Comparison of ENCODE assay signal across 9 mouse cellular contexts in genomic region chr1:40657978-40658496, GRCm38 (mm10). TPM values are rescaled to one million over a fixed set of nuclear protein-coding genes. Genes with fewer than 3 reads are reported as not detected.
A peak's percentile ranks its signal among the peaks of the same experiment; 100 is the strongest.
DNase-seq lines count a peak whose midpoint lies in the region; ATAC-seq and TF ChIP-seq lines count a peak whose summit lies in the region.
"Had no signal": no experiment of that assay in that cellular context is flagged by ENCODE, and none has a peak within 500 bp of the region (broad histone marks: within the 10 kb centered on the region; RNA-seq: fewer than 3 reads in every experiment).

No protein-coding gene starts in this region.

- no peak overlapping the region for H3K4me2 ChIP-seq in heart, embryonic 11.5 days
- H3K4me2 ChIP-seq: limb, embryonic 15.5 days had no signal

- H3K79me2 ChIP-seq in heart, adult 2 months (replicated peaks; ENCODE audit: control insufficient read depth, insufficient read depth, low read length), result no peaks in the 10 kb centered on the region

- no peak for TF ChIP-seq EP300 in heart, adult 2 months (IDR thresholded peaks at IDR 0.05; ENCODE audit: insufficient read depth, low read depth, low read length)

- H3K4me1 ChIP-seq in heart, adult 2 months (ENCODE audit: control insufficient read depth, insufficient read depth, low read length), result 0 out of 2 replicates have a peak, but pooled peaks cover 1% of the 10 kb centered on the region
- H3K4me1 ChIP-seq in heart, embryonic 11.5 days (ENCODE audit: control insufficient read depth, insufficient read depth, low read length), result no peaks in the 10 kb centered on the region
- no peaks in the 10 kb centered on the region for H3K4me1 ChIP-seq in E14TG2a.4 (replicated peaks; ENCODE audit: low read depth, low read length)
- H3K4me1 ChIP-seq in cortical plate, adult 2 months (ENCODE audit: control insufficient read depth, insufficient read depth, low read length), result no peaks in the 10 kb centered on the region

- H3K4me3 ChIP-seq in heart, adult 2 months, result no peak overlapping the region
- H3K4me3 ChIP-seq in heart, embryonic 11.5 days (ENCODE audit: low read depth, low read length), result no peak overlapping the region
- no peak overlapping the region for H3K4me3 ChIP-seq in E14TG2a.4 (replicated peaks; ENCODE audit: low read length)
- no peak overlapping the region for H3K4me3 ChIP-seq in cortical plate, adult 2 months (ENCODE audit: insufficient read depth, low read length)
- H3K4me3 ChIP-seq: limb, embryonic 15.5 days had no signal

- H3K9me3 ChIP-seq in heart, embryonic 11.5 days (replicated peaks; ENCODE audit: control insufficient read depth, low read length), result no peaks in the 10 kb centered on the region
- no peaks in the 10 kb centered on the region for H3K9me3 ChIP-seq in E14TG2a.4 (ENCODE audit: low read length)
- H3K9me3 ChIP-seq: limb, embryonic 15.5 days had no signal

- ATAC-seq in heart, embryonic 11.5 days (replicated peaks; ENCODE audit: insufficient number of reproducible peaks, low FRiP score, low TSS enrichment), result no peak

- 46% methylated on average over 8 of the region's 8 CpGs for WGBS in heart, adult 2 months
- WGBS in heart, embryonic 11.5 days (ENCODE audit: insufficient replicate concordance), result 45% methylated on average over 8 of the region's 8 CpGs

- TF ChIP-seq CTCF in heart, adult 2 months (IDR thresholded peaks at IDR 0.05), result peak; percentile 81
- TF ChIP-seq CTCF in E14TG2a.4 (conservative IDR thresholded peaks at IDR 0.05; ENCODE audit: low read length), result peak; percentile 78
- peak; percentile 81 for TF ChIP-seq CTCF in cortical plate, adult 2 months (IDR thresholded peaks at IDR 0.05; ENCODE audit: extremely low read depth, insufficient read depth, low read length)

- no peaks in the 10 kb centered on the region for H3K36me3 ChIP-seq in heart, adult 2 months (ENCODE audit: control insufficient read depth, insufficient read depth, low read length)
- H3K36me3 ChIP-seq in heart, embryonic 11.5 days (ENCODE audit: control insufficient read depth, insufficient read depth, low read length), result no peaks in the 10 kb centered on the region
- no peaks in the 10 kb centered on the region for H3K36me3 ChIP-seq in E14TG2a.4 (ENCODE audit: insufficient read depth, low read length)
- H3K36me3 ChIP-seq: limb, embryonic 15.5 days had no signal

- H3K9ac ChIP-seq in heart, adult 2 months (ENCODE audit: low read depth, low read length), result no peak overlapping the region
- H3K9ac ChIP-seq in heart, embryonic 11.5 days (ENCODE audit: low read depth, low read length), result no peak overlapping the region
- H3K9ac ChIP-seq: limb, embryonic 15.5 days had no signal

- TF ChIP-seq POLR2A in heart, adult 2 months (IDR thresholded peaks at IDR 0.05; ENCODE audit: insufficient read depth, low read depth, low read length), result no peak
- no peak for TF ChIP-seq POLR2A in cortical plate, adult 2 months (IDR thresholded peaks at IDR 0.05; ENCODE audit: extremely low read depth, insufficient read depth, low read length)

- intact Hi-C loops in heart, adult 2 months (cut with DNase I), result loop anchor here (1.0 to 10.0 kb wide), 2 partner anchors 79 to 273 kb away; no protein-coding TSS in a partner anchor

- no peak overlapping the region for H3K27ac ChIP-seq in heart, adult 2 months
- no peak overlapping the region for H3K27ac ChIP-seq in heart, embryonic 11.5 days (ENCODE audit: low read depth, low read length)
- H3K27ac ChIP-seq in cortical plate, adult 2 months (ENCODE audit: insufficient read depth, low read length), result no peak overlapping the region
- H3K27ac ChIP-seq: limb, embryonic 15.5 days had no signal

- peak; percentile 36 to 38 for DNase-seq in heart, adult 2 months
- DNase-seq in hindlimb bud, embryonic 11.5 days (ENCODE audit: extremely low spot score, low read depth, low spot score), result peak; percentile 64
- peak; percentile 59 to 64 for DNase-seq in layer of hippocampus, postnatal 14 days (ENCODE audit: low spot score in 2 of 2)
- peak; percentile 72 for DNase-seq in mesoderm, embryonic 11.5 days (ENCODE audit: low read depth, low spot score)
- peak; percentile 22 to 52 for DNase-seq in thymus, postnatal 10 days (ENCODE audit: low spot score in 2 of 2)

- no peaks in the 10 kb centered on the region for H3K27me3 ChIP-seq in heart, adult 2 months (ENCODE audit: control insufficient read depth, insufficient read depth, low read length)
- H3K27me3 ChIP-seq in heart, embryonic 11.5 days (ENCODE audit: control insufficient read depth, insufficient read depth, low read length), result no peaks in the 10 kb centered on the region
- no peaks in the 10 kb centered on the region for H3K27me3 ChIP-seq in E14TG2a.4 (ENCODE audit: insufficient read depth, low read length)
- H3K27me3 ChIP-seq: limb, embryonic 15.5 days had no signal

RNA-seq across cellular contexts. Expression of gene Slc9a2, which starts 22.3 kb away (rescaled TPM):
- total RNA-seq in heart, adult 2 months (2021), result 1 to 10 TPM; 1.3 to 1.4 TPM
- polyA plus RNA-seq in heart, adult 2 months (2012; rRNA removed), result 3.2 and 4.2 TPM in 2 replicates
- not detected in 2 replicates for polyA plus RNA-seq in heart, embryonic 11.5 days (2014; fragmentation: Nextera tagmentation; extraction: Ambion mirVana)
- 2.9 and 4.4 TPM in 2 replicates for polyA plus RNA-seq in cortical plate, adult 2 months (2012; rRNA removed)
- total RNA-seq in layer of hippocampus, postnatal 14 days (2021), result 10 to 100 TPM; 20.0 to 22.1 TPM
